Mouse (Mus musculus) liver, adult 2 months (tissue): ENCODE results near the gene Plcb1. TPM values are rescaled to one million over a fixed set of nuclear protein-coding genes. Genes with fewer than 3 reads are reported as not detected.

Experiments
- DNase-seq: peaks from one replicate; pipeline ENCODE4 v3.0.0-alpha.2; 2011; ENCODE audit warnings: low read depth, low spot score; ENCODE audit errors: extremely low read depth
- H3K27ac ChIP-seq: fragments of 200-500 bp; replicated peaks from 2 replicates; pipeline ENCODE4 v1.5.1; 2012; ENCODE audit warnings: low read depth, mild to moderate bottlenecking, control low read depth, inconsistent platforms, low read length; ENCODE audit not compliant: insufficient read depth
- H3K27me3 ChIP-seq: fragments of 200-500 bp; 2 replicates; pipeline ENCODE4 v1.6.1; 2012; ENCODE audit warnings: mild to moderate bottlenecking, moderate library complexity, low read length, inconsistent platforms; ENCODE audit not compliant: control insufficient read depth, insufficient read depth
- H3K36me3 ChIP-seq: fragments of 200-500 bp; 2 replicates; pipeline ENCODE4 v1.6.1; 2012; ENCODE audit warnings: low read length, inconsistent platforms; ENCODE audit not compliant: control insufficient read depth, insufficient read depth
- H3K4me1 ChIP-seq: fragments of 200-500 bp; 2 replicates; pipeline ENCODE4 v1.6.1; 2011; ENCODE audit warnings: low read length; ENCODE audit not compliant: control insufficient read depth, insufficient read depth
- H3K4me3 ChIP-seq: fragments of 200-500 bp; 2 replicates; pipeline ENCODE4 v1.5.1; 2011; ENCODE audit warnings: low read depth, mild to moderate bottlenecking, control low read depth, low read length, moderate library complexity; ENCODE audit not compliant: insufficient read depth
- H3K79me2 ChIP-seq: fragments of 200-500 bp; 2 replicates; pipeline ENCODE4 v1.6.1; 2012; ENCODE audit warnings: inconsistent platforms, mild to moderate bottlenecking, low read length, moderate library complexity; ENCODE audit not compliant: control insufficient read depth, insufficient read depth
- H3K9ac ChIP-seq: fragments of 200-500 bp; 2 replicates; pipeline ENCODE4 v1.6.1; 2012; ENCODE audit warnings: low read depth, mild to moderate bottlenecking, control low read depth, inconsistent platforms, low read length
- CTCF ChIP-seq: fragments of 200-500 bp; IDR thresholded peaks from 2 replicates; pipeline ENCODE4 v1.5.1; 2011; ENCODE audit warnings: low read depth, low read length, control low read depth
- POLR2A ChIP-seq: fragments of 200-500 bp; IDR thresholded peaks from 2 replicates; pipeline ENCODE4 v1.6.1; 2011; ENCODE audit warnings: low read length, control low read depth; ENCODE audit not compliant: insufficient read depth; ENCODE audit errors: extremely low read depth
- WGBS: fragments of 180-500 bp; shearing (Covaris S2); methylation state at CpG from one replicate; pipeline ENCODE4 v1.1.7; 2018; 5-methylcytosine and 5-hydroxymethylcytosine counted together
- polyA plus RNA-seq: library from polyadenylated mRNA; depleted of rRNA; stranded (reverse); fragments of >200 nt; gene quantifications from 2 replicates; pipeline ENCODE4 v1.2.3, GENCODE M21; 2012
- total RNA-seq: library from RNA; depleted of rRNA; stranded (reverse); fragments of >200 nt; gene quantifications from 2 replicates; pipeline ENCODE4 v1.2.3, GENCODE M21; 2014

Plcb1 gene
- total and polyA plus RNA-seq, 2 experiments: 0.88 to 15.4 TPM

- peak; percentile 87 for DNase-seq
- TF ChIP-seq CTCF: no peak
- TF ChIP-seq POLR2A: no peak
- Histone ChIP-seq H3K9ac (no peak overlapping the region), H3K27ac (0 out of 2 replicates have a peak overlapping the region, but pooled peaks have one; percentile 24), H3K27me3 (no peaks in the 10 kb centered on the region), H3K36me3 (no peaks in the 10 kb centered on the region), H3K79me2 (peaks cover 20% of the 10 kb centered on the region; the same call in 1 of the 2 replicates), H3K4me1 (peaks cover 15% of the 10 kb centered on the region; the same call in 1 of the 2 replicates), H3K4me3 (no peak overlapping the region)
- 67% methylated on average over 3 of the region's 3 CpGs for WGBS
These were observed 42.1 kb downstream of the Plcb1 start for GRCm38 (mm10) chr2:134827778-134828487.

DNA sequence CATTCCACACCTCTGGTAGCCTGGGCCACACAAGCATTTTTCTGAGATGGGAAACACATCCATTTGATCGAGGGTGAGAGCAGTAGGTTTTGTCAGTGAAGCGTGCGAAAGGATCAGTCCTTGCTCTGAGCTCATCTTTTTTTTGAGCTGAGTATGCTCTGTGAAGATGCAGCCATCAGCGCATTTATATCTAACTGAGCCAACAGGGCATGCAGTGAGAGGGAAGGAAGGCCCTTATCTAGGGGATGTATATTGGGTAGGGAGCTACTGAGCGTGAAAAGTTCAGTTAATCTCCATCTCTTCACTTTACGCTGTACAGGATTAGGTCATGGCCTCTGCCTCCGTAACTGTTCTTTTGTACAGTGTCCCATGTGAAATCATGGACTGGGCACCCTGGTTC, 46.0 kb downstream of the Plcb1 start:
- H3K4me3 ChIP-seq: no peak overlapping the region
- H3K79me2 ChIP-seq: peaks cover 23% of the 10 kb centered on the region; the same call in 1 of the 2 replicates
- H3K27me3 ChIP-seq: no peaks in the 10 kb centered on the region
- no peak overlapping the region for H3K27ac ChIP-seq
- no peaks in the 10 kb centered on the region for H3K36me3 ChIP-seq
- H3K4me1 ChIP-seq: peaks cover 9% of the 10 kb centered on the region; the same call in 1 of the 2 replicates
- 86% methylated on average over 7 of the region's 7 CpGs for WGBS
- no peak overlapping the region for H3K9ac ChIP-seq
- TF ChIP-seq POLR2A: no peak
- no peak for TF ChIP-seq CTCF
- DNase-seq: no peak

DNA sequence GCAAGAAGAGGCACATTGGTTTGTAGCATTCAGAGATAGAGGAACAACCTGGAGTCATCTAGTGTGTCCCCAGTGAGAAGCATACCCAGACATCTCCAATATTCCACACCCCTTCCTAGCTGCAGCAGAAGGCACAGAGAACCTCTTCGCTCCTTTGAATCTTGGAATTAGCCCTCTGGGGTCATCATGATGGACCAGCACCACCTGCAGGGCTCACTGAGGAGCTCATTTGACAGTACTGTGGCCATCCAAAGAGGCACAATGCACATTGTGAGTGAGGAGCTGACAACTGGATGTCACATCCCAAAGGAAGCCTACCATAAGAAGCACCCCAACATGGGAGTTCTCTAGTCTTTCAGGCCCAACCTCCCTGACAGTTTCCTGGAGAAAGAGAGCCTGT, 50.2 kb downstream of the Plcb1 start:
- Histone ChIP-seq H3K79me2 (peaks cover 16% of the 10 kb centered on the region; the same call in 1 of the 2 replicates), H3K36me3 (no peaks in the 10 kb centered on the region), H3K27me3 (no peaks in the 10 kb centered on the region), H3K4me3 (no peak overlapping the region), H3K9ac (no peak overlapping the region), H3K27ac (no peak overlapping the region), H3K4me1 (peaks cover 6% of the 10 kb centered on the region; the same call in 1 of the 2 replicates)
- TF ChIP-seq POLR2A (no peak), CTCF (peak; percentile 54)
- DNase-seq: no peak
- WGBS: 38% methylated on average over 1 of the region's 1 CpGs

- TF ChIP-seq POLR2A (no peak), CTCF (no peak)
- WGBS: 91% methylated on average over 1 of the region's 1 CpGs
- no peak for DNase-seq
These were observed 52.3 kb downstream of the Plcb1 start for GRCm38 (mm10) chr2:134838185-134838584.

GRCm38 (mm10) chr2:134838888-134839287, 53.0 kb downstream of the Plcb1 start:
- DNase-seq: no peak
- Histone ChIP-seq H3K4me3 (no peak overlapping the region), H3K27me3 (no peaks in the 10 kb centered on the region), H3K4me1 (no peaks in the 10 kb centered on the region), H3K9ac (no peak overlapping the region), H3K79me2 (peaks cover 10% of the 10 kb centered on the region; the same call in 1 of the 2 replicates), H3K36me3 (no peaks in the 10 kb centered on the region), H3K27ac (no peak overlapping the region)
- 100% methylated on average over 1 of the region's 1 CpGs for WGBS
- no peak for TF ChIP-seq POLR2A

More at GRCm38 (mm10) chr2:134838185-134838584, 52.3 kb downstream of the Plcb1 start:
- Histone ChIP-seq H3K27ac (no peak overlapping the region), H3K4me1 (no peaks in the 10 kb centered on the region), H3K9ac (no peak overlapping the region), H3K4me3 (no peak overlapping the region), H3K27me3 (no peaks in the 10 kb centered on the region), H3K36me3 (no peaks in the 10 kb centered on the region), H3K79me2 (peaks cover 11% of the 10 kb centered on the region; the same call in 1 of the 2 replicates)

- peaks cover 10% of the 10 kb centered on the region; the same call in 1 of the 2 replicates for H3K4me1 ChIP-seq
- H3K36me3 ChIP-seq: no peaks in the 10 kb centered on the region
- TF ChIP-seq CTCF (no peak), POLR2A (no peak)
- H3K27ac ChIP-seq: no peak overlapping the region
- 71% methylated on average over 4 of the region's 4 CpGs for WGBS
- no peak for DNase-seq
- H3K4me3 ChIP-seq: no peak overlapping the region
- H3K79me2 ChIP-seq: peaks cover 9% of the 10 kb centered on the region; the same call in 1 of the 2 replicates
- no peak overlapping the region for H3K9ac ChIP-seq
- H3K27me3 ChIP-seq: no peaks in the 10 kb centered on the region
These were observed 57.0 kb downstream of the Plcb1 start for GRCm38 (mm10) chr2:134842883-134843282.
